Mouse (Mus musculus) granulocyte monocyte progenitor cell, adult 5-6 weeks (primary cell): Measurements from ENCODE around the gene Ak5. TPM values are rescaled to one million over a fixed set of nuclear protein-coding genes. Genes with fewer than 3 reads are reported as not detected.
"Not testable (repeated sequence)": the region's sequence is repeated elsewhere in the genome, so short reads cannot be mapped to it uniquely, and the experiment has no call there.

Source experiments
- ATAC-seq: replicated peaks from 2 replicates; pipeline ENCODE4 v1.8.0; 2016; ENCODE audit warnings: mild to moderate bottlenecking, moderate TSS enrichment, inconsistent platforms; ENCODE audit not compliant: poor library complexity, severe bottlenecking
- total RNA-seq, 2 experiments: library from RNA; stranded (forward) in 1 of 2; stranded (reverse) in 1 of 2; fragments of 200-712, 200-1000 nt in 1 of 2; fragments of >200 nt in 1 of 2; fragmentation: Nextera tagmentation in 1 of 2; gene quantifications; 2 replicates each; pipeline ENCODE4 v1.2.3; 2014 to 2017

Ak5 gene
- total RNA-seq (2014; fragmentation: Nextera tagmentation) (not detected in 2 replicates), total RNA-seq (2017) (not detected in 2 replicates)

- no peak for ATAC-seq
These were observed at the start of gene Ak5 for GRCm38 (mm10) chr3:152668239-152668638. Ak5 (minus strand) TSS chr3:152668360.

DNA sequence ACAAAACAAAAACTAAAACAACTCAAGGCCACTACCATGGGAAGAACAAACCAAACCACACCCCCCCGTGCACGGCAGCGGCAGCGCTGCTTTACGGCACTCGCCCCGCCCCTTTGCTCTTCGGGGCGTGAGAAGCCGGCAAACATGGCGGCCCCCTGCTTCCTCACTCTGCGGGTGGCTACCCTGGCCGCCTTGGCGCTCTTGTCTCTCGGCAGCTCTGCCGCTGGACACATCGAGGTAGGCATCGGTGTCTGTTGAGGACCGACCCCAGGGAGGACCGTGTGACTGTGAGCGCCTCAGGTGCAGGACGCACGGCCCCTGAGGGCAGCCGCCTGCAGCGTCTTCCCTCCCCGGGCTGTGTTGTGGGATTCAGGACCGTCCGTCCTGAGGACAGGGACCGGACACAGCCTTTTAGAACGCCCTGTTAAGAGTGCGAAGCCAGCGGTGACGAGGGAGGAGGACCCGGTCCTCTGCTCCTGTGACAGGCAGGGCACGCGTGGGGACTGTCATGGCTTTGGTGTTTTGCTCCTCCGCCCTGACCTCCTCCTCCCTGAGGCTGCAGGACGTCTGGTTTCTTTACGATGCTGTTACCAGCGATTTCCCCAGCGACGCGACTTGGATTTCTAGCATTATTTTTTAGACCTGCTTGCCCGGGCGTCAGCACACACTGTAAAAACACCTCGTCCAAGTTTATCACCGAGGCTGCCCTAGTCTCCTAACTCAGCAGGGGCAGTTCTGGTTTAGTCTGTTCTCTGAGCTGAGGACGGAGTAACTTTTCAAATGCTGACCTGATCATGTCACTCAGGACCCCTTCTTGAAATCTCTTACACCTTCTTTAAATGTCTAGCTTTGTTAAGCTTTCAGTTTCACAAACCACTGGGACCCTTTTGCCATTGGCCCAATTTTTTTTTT lies 46.1 kb upstream of the Ak5 start, which contains the start of gene Pigk:
Gene Pigk, plus strand, starts transcription at position 110 of the 912 bp plus-strand sequence.
- ATAC-seq, result peak; percentile 99

DNA sequence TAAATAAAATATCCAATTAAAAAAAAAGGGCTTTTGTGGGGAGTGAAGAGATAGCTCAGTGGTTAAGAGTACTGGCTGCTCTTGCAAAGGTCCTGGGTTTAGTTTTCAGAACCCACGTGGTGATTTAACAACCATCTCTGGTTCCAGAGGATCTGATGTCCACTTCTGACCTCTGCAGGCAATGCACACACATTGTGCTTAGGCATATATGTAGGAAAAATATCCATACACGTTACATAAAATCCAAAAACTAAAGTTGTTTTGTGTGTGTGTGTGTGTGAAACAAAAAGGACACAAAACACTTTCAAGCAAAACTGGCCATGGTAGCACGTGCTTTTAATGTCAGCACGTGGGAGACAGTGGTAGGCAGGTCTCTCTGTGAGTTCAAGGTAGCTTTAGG lies 44.8 kb upstream of the Ak5 start:
- ATAC-seq, result no peak

GRCm38 (mm10) chr3:152709936-152710335 lies 41.8 kb upstream of the Ak5 start:
- no peak for ATAC-seq

GRCm38 (mm10) chr3:152707321-152707823 lies 39.2 kb upstream of the Ak5 start:
- peak; percentile 73 for ATAC-seq

DNA sequence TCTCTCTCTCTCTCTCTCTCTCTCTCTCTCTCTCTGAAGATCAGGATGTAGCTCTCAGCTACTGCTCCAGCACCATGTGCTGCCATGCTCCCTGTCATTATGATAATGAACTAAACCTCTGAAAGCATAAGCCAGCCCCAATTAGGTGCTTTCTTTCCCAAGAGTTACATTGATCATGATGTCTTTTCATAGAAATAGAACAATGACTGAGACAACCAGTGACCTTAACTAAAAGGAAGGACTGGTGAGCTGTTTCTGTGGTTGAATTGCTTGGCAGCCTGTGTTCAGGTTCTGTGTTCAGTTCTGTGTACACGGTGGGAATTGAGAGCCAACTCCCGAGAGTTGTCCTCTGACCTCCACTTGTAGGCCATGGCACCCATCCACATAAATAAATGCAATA lies 38.7 kb upstream of the Ak5 start:
- no peak for ATAC-seq

- no peak for ATAC-seq
These were observed 37.7 kb upstream of the Ak5 start for GRCm38 (mm10) chr3:152705826-152706225.

- no peak for ATAC-seq
These were observed 34.2 kb upstream of the Ak5 start for GRCm38 (mm10) chr3:152702274-152702843.

- not testable (repeated sequence) for ATAC-seq
These were observed 33.4 kb upstream of the Ak5 start for GRCm38 (mm10) chr3:152701536-152701935.

GRCm38 (mm10) chr3:152699261-152699660 lies 31.1 kb upstream of the Ak5 start:
- ATAC-seq, result no peak

DNA sequence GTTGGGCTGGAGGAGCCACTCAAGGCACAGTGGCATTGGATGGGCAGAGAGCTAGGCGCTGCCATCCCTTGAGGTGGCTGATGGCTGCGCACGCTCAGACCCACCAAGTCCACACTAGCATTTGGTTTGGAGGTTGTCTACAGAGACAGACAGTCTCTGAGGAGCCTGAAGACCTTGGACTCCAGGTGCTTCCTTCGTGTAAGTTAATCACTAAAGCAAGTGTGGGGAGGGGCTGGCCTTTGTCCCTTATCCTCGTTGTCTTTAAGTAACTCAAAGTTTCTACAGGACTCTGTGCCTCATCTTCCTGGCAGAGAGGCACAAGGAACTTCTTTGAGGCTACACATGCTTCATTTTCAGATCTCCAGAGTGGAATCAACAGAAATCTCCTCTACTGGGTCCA lies 29.9 kb upstream of the Ak5 start:
- no peak for ATAC-seq

GRCm38 (mm10) chr3:152694950-152695349 lies 26.8 kb upstream of the Ak5 start:
- ATAC-seq, result no peak

DNA sequence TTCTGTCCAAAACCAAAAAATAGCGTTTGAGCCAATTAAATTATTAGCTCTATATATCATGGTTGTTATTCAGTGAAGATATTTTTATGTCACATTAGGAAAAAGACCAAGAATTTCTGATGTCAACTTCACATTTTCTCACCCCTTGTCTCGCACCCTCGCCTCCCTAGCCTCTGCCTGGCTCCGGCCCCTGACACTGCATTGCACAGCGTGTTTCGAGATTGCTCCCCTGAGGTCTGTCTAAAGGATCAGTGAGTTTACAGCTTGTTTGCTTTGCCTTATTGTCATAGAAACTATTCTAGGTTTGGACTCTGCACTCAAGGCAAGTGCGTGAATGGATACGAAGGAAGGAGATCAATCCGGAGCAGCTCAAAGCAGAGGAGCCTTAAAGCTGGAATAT lies 20.9 kb upstream of the Ak5 start:
- ATAC-seq, result no peak

GRCm38 (mm10) chr3:152688532-152688931 lies 20.4 kb upstream of the Ak5 start:
- ATAC-seq, result no peak

- no peak for ATAC-seq
These were observed 6.5 kb upstream of the Ak5 start for GRCm38 (mm10) chr3:152674663-152675062.

DNA sequence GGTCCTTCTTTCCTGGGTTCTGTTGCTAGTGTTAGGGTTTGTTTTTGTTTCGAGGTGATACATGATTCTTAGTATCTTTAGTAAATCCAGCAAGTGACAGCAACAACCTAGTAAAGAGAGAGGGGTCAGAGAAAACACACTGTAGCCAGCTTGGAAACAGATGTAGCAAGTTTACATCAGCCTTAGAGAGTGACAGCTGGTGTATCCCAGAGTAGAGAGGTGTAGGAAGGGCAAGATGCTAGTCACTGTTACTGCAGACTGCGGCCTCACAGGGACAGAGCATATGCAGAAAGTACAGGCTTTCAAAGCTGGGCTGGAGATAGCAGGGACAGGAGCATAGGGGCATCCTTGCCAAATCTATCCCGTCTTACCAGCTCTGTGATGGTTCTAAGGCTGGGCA lies 1.6 kb upstream of the Ak5 start:
- no peak for ATAC-seq

DNA sequence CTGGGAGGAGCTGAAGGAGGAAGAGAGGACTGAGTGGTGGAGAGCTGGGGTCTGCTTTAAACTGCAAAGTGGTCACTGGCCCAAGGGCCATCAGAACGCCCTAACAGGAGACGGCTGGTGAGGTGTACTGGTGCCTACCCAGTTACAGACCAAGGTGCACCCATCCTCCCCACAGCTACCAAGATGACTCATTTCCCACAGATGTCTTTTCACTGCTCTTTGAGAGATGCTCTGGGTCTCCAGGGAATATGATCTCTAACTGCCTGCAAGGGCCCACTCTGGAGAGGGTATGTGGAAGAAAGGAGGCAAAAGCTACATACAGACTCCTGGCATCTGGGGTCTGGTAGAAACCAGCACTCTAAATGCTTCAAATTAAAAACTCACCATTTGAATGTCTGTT lies 633 bp upstream of the Ak5 start:
- no peak for ATAC-seq

DNA sequence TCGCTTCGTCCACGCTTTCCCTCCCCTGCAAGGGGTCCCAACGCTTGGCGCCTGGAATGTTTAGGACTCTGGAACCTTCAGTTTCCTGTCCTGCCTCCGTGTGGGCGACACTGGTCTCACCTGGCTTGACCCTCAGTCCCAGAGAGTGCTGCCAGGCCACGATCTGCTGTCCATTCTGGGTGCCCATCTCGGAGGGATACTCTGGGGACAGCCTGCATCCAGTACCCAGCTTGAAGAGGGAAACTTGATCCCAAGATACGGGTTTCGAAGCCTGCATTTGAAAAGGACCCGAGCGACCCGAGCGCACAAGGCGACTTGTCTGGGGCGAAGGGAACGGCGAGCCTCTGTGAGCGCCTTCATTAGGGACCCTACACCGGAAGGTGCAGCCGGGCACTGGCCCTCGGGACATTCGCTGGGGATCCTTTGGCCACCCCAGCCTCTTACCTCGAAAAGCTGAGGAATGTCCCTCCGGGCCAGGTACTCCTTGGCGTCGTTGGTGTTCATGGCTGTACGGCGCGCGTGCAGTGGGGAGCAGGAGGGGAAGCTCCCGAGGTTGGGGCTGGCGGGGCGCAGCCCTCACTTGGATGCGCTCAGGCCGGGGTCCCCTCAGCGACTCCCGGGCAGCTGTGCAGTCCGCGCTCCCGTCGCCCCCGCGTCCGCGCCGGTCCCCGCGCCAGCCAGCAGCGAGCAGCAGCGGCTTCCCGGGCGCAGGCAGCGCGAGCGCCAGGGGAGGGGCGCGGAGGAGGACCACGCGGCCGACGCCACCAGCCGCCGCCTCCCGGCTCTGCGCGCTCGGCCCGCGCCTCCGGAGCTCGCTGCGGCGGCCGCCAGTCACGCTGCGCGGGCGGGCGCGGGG lies 576 bp downstream of the Ak5 start:
- peak; percentile 50 for ATAC-seq

GRCm38 (mm10) chr3:152666991-152667355 lies 1.2 kb downstream of the Ak5 start:
- no peak for ATAC-seq

DNA sequence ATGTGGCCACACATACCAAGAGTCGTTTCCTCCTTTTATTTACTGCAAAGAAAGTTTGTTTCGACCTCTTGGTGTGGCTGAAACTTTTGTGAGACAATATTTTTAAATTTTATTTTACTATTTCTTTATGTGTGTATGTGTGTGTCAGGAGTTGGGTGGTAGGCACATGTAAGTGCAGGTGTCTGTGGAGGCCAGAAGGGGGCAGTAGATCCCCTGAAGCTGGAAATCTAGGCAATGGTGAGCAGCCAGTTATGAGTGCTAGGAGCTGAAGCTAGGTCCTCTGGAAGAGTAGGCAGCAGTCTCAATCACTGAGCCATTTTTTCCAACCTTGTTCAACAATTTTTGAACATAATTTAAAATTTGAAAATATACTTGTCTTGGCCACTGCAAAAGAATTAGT lies 9.6 kb downstream of the Ak5 start:
- ATAC-seq, result no peak

DNA sequence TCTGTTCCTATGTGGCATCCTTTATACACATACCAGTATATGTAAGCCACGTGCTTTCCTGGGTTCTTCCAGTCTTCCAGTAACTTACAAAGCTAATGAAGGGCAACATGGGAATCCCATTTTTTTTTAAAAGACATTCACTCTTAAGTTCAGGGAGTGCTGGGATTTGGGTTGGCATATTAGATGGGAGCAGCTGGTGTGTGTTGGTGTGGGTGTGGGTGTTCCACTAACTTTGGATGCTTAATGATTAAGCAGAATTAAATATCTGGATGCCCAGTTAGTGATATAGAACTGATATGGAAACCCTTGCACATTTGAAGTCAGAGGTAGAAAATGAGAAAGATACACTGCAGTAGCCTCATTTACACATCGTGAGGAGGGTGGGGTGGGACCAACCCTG lies 16.2 kb downstream of the Ak5 start:
- no peak for ATAC-seq
